Mouse (Mus musculus): ENCODE data around the gene Ccdc88c. TPM values are rescaled to one million over a fixed set of nuclear protein-coding genes. Genes with fewer than 3 reads are reported as not detected.
A peak's percentile ranks its signal among the peaks of the same experiment; 100 is the strongest.

Gene Ccdc88c
- polyA plus RNA-seq, 1 experiment from 2014 or later, result 4.8 TPM

GRCm38 (mm10) chr12:100924646-100925339, 104.1 kb downstream of the Ccdc88c start:
- H3K9ac ChIP-seq (replicated peaks; ENCODE audit: low read length), result no peak overlapping the region
- H3K4me2 ChIP-seq (ENCODE audit: low read depth, low read length), result no peak overlapping the region
- WGBS, result 82% methylated on average over 15 of the region's 15 CpGs
- no peak overlapping the region for H3K27ac ChIP-seq (replicated peaks; ENCODE audit: low read depth, low read length)
- DNase-seq (ENCODE audit: low spot score), result no peak
- no peak for ATAC-seq (replicated peaks; ENCODE audit: insufficient number of reproducible peaks, low FRiP score, low TSS enrichment, low read depth)
- no peaks in the 10 kb centered on the region for H3K27me3 ChIP-seq (ENCODE audit: control insufficient read depth, insufficient read depth, low read length)
- no peaks in the 10 kb centered on the region for H3K9me3 ChIP-seq (replicated peaks; ENCODE audit: control insufficient read depth, low read length)
- H3K4me3 ChIP-seq (ENCODE audit: low read depth, low read length), result no peak overlapping the region
- no peaks in the 10 kb centered on the region for H3K36me3 ChIP-seq (replicated peaks; ENCODE audit: control insufficient read depth, insufficient read depth, low read depth, low read length)
- no peaks in the 10 kb centered on the region for H3K4me1 ChIP-seq (ENCODE audit: control insufficient read depth, insufficient read depth, low read length)

GRCm38 (mm10) chr12:100910731-100911130, 118.1 kb downstream of the Ccdc88c start:
- 0 out of 2 replicates have a peak, but pooled peaks have one; percentile 29 for ATAC-seq (replicated peaks; ENCODE audit: insufficient number of reproducible peaks, low FRiP score, low TSS enrichment, low read depth)
- no peak overlapping the region for H3K4me2 ChIP-seq (ENCODE audit: low read depth, low read length)
- H3K4me1 ChIP-seq (ENCODE audit: control insufficient read depth, insufficient read depth, low read length), result no peaks in the 10 kb centered on the region
- 86% methylated on average over 12 of the region's 12 CpGs for WGBS
- no peak overlapping the region for H3K4me3 ChIP-seq (ENCODE audit: low read depth, low read length)
- no peak for DNase-seq (ENCODE audit: low spot score)
- H3K36me3 ChIP-seq (replicated peaks; ENCODE audit: control insufficient read depth, insufficient read depth, low read depth, low read length), result no peaks in the 10 kb centered on the region
- H3K9ac ChIP-seq (replicated peaks; ENCODE audit: low read length), result no peak overlapping the region
- H3K9me3 ChIP-seq (replicated peaks; ENCODE audit: control insufficient read depth, low read length), result no peaks in the 10 kb centered on the region
- peaks cover 3% of the 10 kb centered on the region; the same call in 1 of the 2 replicates for H3K27me3 ChIP-seq (ENCODE audit: control insufficient read depth, insufficient read depth, low read length)
- H3K27ac ChIP-seq (replicated peaks; ENCODE audit: low read depth, low read length), result no peak overlapping the region

DNA sequence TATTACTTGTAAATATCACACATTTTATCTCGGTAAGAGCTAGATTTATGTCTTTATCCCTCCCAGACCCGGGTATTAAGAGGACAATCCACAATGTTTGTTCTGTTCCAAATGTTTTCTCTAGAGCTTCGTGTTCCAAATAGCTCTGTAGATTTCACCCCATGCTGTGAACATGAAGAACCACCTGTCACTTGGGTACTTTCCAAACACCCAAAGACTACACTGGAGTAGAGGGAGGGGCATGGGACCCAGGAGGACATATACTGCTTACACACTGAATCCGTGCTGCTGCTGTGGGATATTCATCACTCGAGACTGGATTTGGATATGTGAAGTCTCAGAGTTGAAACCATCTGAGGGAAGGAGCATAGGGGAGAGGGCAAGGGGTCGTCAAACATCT, 119.1 kb downstream of the Ccdc88c start:
- Histone ChIP-seq H3K4me3 (ENCODE audit: low read depth, low read length) (no peak overlapping the region), H3K36me3 (replicated peaks; ENCODE audit: control insufficient read depth, insufficient read depth, low read depth, low read length) (no peaks in the 10 kb centered on the region), H3K9ac (replicated peaks; ENCODE audit: low read length) (no peak overlapping the region), H3K27ac (replicated peaks; ENCODE audit: low read depth, low read length) (no peak overlapping the region), H3K9me3 (replicated peaks; ENCODE audit: control insufficient read depth, low read length) (no peaks in the 10 kb centered on the region), H3K4me2 (ENCODE audit: low read depth, low read length) (no peak overlapping the region), H3K4me1 (ENCODE audit: control insufficient read depth, insufficient read depth, low read length) (no peaks in the 10 kb centered on the region), H3K27me3 (ENCODE audit: control insufficient read depth, insufficient read depth, low read length) (peaks cover 3% of the 10 kb centered on the region; the same call in 1 of the 2 replicates)
- ATAC-seq (replicated peaks; ENCODE audit: insufficient number of reproducible peaks, low FRiP score, low TSS enrichment, low read depth), result no peak
- no peak for DNase-seq (ENCODE audit: low spot score)
- WGBS, result 69% methylated on average over 6 of the region's 6 CpGs

- 16% methylated on average over 10 of the region's 10 CpGs for WGBS
- Histone ChIP-seq H3K9me3 (replicated peaks; ENCODE audit: control insufficient read depth, low read length) (no peaks in the 10 kb centered on the region), H3K9ac (replicated peaks; ENCODE audit: low read length) (peak overlapping the region; percentile 55), H3K27me3 (ENCODE audit: control insufficient read depth, insufficient read depth, low read length) (peaks cover 3% of the 10 kb centered on the region; the same call in 1 of the 2 replicates), H3K4me1 (ENCODE audit: control insufficient read depth, insufficient read depth, low read length) (no peaks in the 10 kb centered on the region), H3K4me2 (ENCODE audit: low read depth, low read length) (peak overlapping the region; percentile 94), H3K36me3 (replicated peaks; ENCODE audit: control insufficient read depth, insufficient read depth, low read depth, low read length) (no peaks in the 10 kb centered on the region), H3K27ac (replicated peaks; ENCODE audit: low read depth, low read length) (no peak overlapping the region), H3K4me3 (ENCODE audit: low read depth, low read length) (peak overlapping the region; percentile 34; the same call in 1 of the 2 replicates)
- no peak for ATAC-seq (replicated peaks; ENCODE audit: insufficient number of reproducible peaks, low FRiP score, low TSS enrichment, low read depth)
- DNase-seq (ENCODE audit: low spot score), result no peak
Observed at GRCm38 (mm10) chr12:100908298-100909034, 120.4 kb downstream of the Ccdc88c start.

DNA sequence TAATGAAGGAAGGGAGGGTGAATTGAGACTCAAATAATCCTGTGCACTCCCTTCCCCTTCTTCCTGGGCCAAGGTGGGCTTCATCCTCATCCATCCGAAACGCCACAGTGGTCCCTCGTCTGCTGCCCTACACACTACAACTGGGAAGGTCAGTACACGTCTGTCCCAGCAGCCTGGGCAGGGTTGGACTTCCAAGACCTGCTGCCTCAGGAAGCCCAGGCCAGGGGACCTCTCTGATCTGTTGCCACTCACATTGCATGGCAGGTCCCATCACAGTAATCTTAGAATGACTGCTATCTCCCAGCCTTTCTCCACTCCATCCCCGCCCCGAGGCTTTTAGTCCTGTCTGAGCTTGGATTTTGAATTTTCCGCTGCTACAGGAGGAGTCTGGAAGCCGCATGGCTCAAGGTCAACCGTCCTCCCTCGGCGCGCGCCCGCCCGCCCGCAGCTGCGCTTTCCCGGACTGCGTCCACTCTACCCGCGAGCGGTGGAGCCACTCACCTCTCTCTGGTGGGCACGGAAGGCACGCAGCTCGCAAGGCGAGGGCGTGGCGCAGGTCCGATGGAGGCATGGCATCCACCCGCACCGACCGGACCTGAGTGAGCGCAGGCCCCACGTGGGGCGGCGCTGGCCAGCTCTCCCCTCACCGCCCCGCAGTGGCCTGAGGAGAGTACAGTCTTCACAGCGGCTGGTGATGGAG, 121.1 kb downstream of the Ccdc88c start, which contains the start of gene Gpr68:
Gene Gpr68 (minus strand): TSS at position 601 of the 700 bp plus-strand sequence.
- DNase-seq (ENCODE audit: low spot score), result peak; percentile 58
- Histone ChIP-seq H3K9ac (replicated peaks; ENCODE audit: low read length) (peak within 1 kb of the TSS; percentile 55), H3K27ac (replicated peaks; ENCODE audit: low read depth, low read length) (no peak within 1 kb of the TSS), H3K4me1 (ENCODE audit: control insufficient read depth, insufficient read depth, low read length) (no peaks in the 10 kb centered on the region), H3K9me3 (replicated peaks; ENCODE audit: control insufficient read depth, low read length) (no peaks in the 10 kb centered on the region), H3K4me2 (ENCODE audit: low read depth, low read length) (peak within 1 kb of the TSS; percentile 94), H3K36me3 (replicated peaks; ENCODE audit: control insufficient read depth, insufficient read depth, low read depth, low read length) (no peaks in the 10 kb centered on the region), H3K4me3 (ENCODE audit: low read depth, low read length) (peak within 1 kb of the TSS; percentile 34), H3K27me3 (ENCODE audit: control insufficient read depth, insufficient read depth, low read length) (peaks cover 3% of the 10 kb centered on the region; the same call in 1 of the 2 replicates)
- 4% methylated on average over 39 of the region's 39 CpGs for WGBS
- peak; percentile 86; the same call in 1 of the 2 replicates for ATAC-seq (replicated peaks; ENCODE audit: insufficient number of reproducible peaks, low FRiP score, low TSS enrichment, low read depth)

DNA sequence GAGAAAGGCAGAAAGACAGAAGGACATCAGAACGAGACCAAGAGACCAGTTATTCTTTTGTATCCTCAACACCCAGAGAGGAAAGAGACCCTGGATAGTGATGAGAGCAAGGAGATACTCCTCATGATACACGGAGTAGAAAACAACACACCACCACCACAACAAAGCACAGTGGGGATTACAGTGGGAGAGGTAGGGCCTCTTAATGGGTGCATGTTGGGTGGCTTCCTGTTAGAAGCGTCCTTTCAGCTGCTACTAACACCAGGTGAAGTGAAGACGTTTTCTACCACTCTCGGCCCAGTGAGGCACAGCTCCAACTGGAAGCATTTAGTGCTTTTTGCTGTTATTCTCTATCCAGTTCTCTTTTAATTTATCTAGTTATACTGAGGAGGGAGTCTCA, 122.0 kb downstream of the Ccdc88c start:
- Histone ChIP-seq H3K9ac (replicated peaks; ENCODE audit: low read length) (no peak overlapping the region), H3K4me1 (ENCODE audit: control insufficient read depth, insufficient read depth, low read length) (no peaks in the 10 kb centered on the region), H3K9me3 (replicated peaks; ENCODE audit: control insufficient read depth, low read length) (no peaks in the 10 kb centered on the region), H3K27ac (replicated peaks; ENCODE audit: low read depth, low read length) (no peak overlapping the region), H3K4me3 (ENCODE audit: low read depth, low read length) (no peak overlapping the region), H3K27me3 (ENCODE audit: control insufficient read depth, insufficient read depth, low read length) (peaks cover 3% of the 10 kb centered on the region; the same call in 1 of the 2 replicates), H3K36me3 (replicated peaks; ENCODE audit: control insufficient read depth, insufficient read depth, low read depth, low read length) (no peaks in the 10 kb centered on the region), H3K4me2 (ENCODE audit: low read depth, low read length) (no peak overlapping the region)
- ATAC-seq (replicated peaks; ENCODE audit: insufficient number of reproducible peaks, low FRiP score, low TSS enrichment, low read depth), result no peak
- DNase-seq (ENCODE audit: low spot score), result no peak
- 79% methylated on average over 5 of the region's 5 CpGs for WGBS

DNA sequence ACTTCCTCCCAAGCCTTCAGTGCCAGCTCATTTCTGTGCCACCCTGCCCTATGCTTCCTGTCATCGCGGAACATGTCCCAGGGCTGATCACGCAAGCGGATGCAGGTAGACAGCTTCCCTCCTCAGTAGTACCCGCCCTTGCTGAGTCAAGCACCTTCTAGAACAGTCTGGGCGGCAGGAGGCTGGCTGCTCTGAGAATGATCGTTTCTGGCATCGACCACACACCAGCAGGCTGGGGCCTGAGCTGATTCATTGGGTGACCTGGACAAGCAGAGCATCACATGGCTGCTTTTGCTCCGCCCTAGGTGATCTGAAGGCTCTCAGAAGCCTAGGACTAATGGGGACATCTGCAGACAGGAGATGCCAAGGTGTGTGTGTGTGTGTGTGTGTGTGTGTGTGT, 125.1 kb downstream of the Ccdc88c start:
- H3K4me3 ChIP-seq (ENCODE audit: low read depth, low read length), result no peak overlapping the region
- ATAC-seq (replicated peaks; ENCODE audit: insufficient number of reproducible peaks, low FRiP score, low TSS enrichment, low read depth) (no peak), DNase-seq (ENCODE audit: low spot score) (no peak)
- H3K27me3 ChIP-seq (ENCODE audit: control insufficient read depth, insufficient read depth, low read length), result peaks cover 17% of the 10 kb centered on the region
- WGBS, result 82% methylated on average over 9 of the region's 9 CpGs
- no peaks in the 10 kb centered on the region for H3K36me3 ChIP-seq (replicated peaks; ENCODE audit: control insufficient read depth, insufficient read depth, low read depth, low read length)
- H3K4me2 ChIP-seq (ENCODE audit: low read depth, low read length), result no peak overlapping the region
- peaks cover 4% of the 10 kb centered on the region; the same call in 1 of the 2 replicates for H3K4me1 ChIP-seq (ENCODE audit: control insufficient read depth, insufficient read depth, low read length)
- no peak overlapping the region for H3K27ac ChIP-seq (replicated peaks; ENCODE audit: low read depth, low read length)
- H3K9ac ChIP-seq (replicated peaks; ENCODE audit: low read length), result no peak overlapping the region
- H3K9me3 ChIP-seq (replicated peaks; ENCODE audit: control insufficient read depth, low read length), result no peaks in the 10 kb centered on the region
